Mouse (Mus musculus) stomach, postnatal 0 days (tissue): ENCODE measurements at regions not wholly inside any gene's neighbourhood (a gene's known extent, or its start where the extent isn't known, plus 50 kb on each side); places are given as distances from the start of the nearest gene placed in this dataset.
A peak's percentile ranks its signal among the peaks of the same experiment; 100 is the strongest.

Source experiments
- ATAC-seq: fragments of 200-750 bp; cut with Nextera tagmentation; 2 replicates; pipeline ENCODE4 v1.8.0; 2017; ENCODE audit not compliant: low FRiP score, low TSS enrichment
- DNase-seq: peaks from one replicate; pipeline ENCODE4 v3.0.0-alpha.2; 2016; ENCODE audit warnings: low spot score
- H3K27ac ChIP-seq: fragments of 300-500 bp; sonication (generic); replicated peaks from 2 replicates; pipeline ENCODE4 v1.5.1; 2014; ENCODE audit warnings: mild to moderate bottlenecking, control low read depth
- H3K27me3 ChIP-seq: fragments of 300-500 bp; sonication (generic); 2 replicates; pipeline ENCODE4 v1.6.1; 2014; ENCODE audit warnings: low read length; ENCODE audit not compliant: control insufficient read depth, insufficient read depth
- H3K36me3 ChIP-seq: fragments of 300-500 bp; sonication (generic); 2 replicates; pipeline ENCODE4 v1.6.1; 2014; ENCODE audit warnings: low read length, mixed read lengths; ENCODE audit not compliant: control insufficient read depth, insufficient read depth
- H3K4me1 ChIP-seq: fragments of 300-500 bp; sonication (generic); replicated peaks from 2 replicates; pipeline ENCODE4 v1.6.1; 2014; ENCODE audit warnings: antibody characterized with exemption; ENCODE audit not compliant: control insufficient read depth, insufficient read depth
- H3K4me2 ChIP-seq: fragments of 300-500 bp; sonication (generic); replicated peaks from 2 replicates; pipeline ENCODE4 v1.6.1; 2014; ENCODE audit warnings: low read depth, mild to moderate bottlenecking, control low read depth, moderate library complexity
- H3K4me3 ChIP-seq: fragments of 300-500 bp; sonication (generic); 2 replicates; pipeline ENCODE4 v1.5.1; 2014; ENCODE audit warnings: low read depth, low read length, control low read depth
- H3K9ac ChIP-seq: fragments of 300-500 bp; sonication (generic); 2 replicates; pipeline ENCODE4 v1.6.1; 2014; ENCODE audit warnings: mild to moderate bottlenecking, low read length, control low read depth, mixed read lengths
- H3K9me3 ChIP-seq: fragments of 300-500 bp; sonication (generic); 2 replicates; pipeline ENCODE4 v1.6.1; 2016; ENCODE audit warnings: low read length; ENCODE audit not compliant: control insufficient read depth
- CTCF ChIP-seq: IDR thresholded peaks from 2 replicates; pipeline ENCODE4 v1.5.1; 2016; ENCODE audit warnings: antibody characterized with exemption, low read depth, mild to moderate bottlenecking, moderate library complexity
- EP300 ChIP-seq: optimal IDR thresholded peaks from 2 replicates; pipeline ENCODE3; 2016; ENCODE audit warnings: antibody characterized with exemption
- WGBS: fragments of 180-500 bp; shearing (Covaris S2); extraction: QIAGEN DNeasy Blood & Tissue Kit; methylation state at CpG from one replicate; pipeline ENCODE4 v1.1.7; 2014; 5-methylcytosine and 5-hydroxymethylcytosine counted together

DNA sequence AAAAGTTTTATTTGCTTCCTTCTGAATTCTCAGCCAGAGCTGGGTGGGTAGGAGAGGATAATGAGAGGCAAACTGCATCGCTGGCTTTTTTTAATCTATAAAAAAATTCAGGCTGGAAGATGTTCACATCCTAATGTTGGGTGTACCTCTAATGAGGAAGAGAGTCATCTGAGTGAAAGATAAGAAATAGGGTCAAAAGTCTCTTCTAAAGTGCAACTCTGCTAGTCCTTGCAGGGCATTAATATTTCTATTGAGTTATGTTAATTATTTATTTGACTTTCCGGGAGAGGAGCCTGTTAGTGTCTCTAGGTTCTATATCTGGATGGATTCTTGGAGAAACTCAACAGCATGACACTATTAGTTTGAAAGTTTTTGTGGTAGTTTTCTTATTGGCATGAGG, 182.2 kb upstream of the Camk1g start:
- Histone ChIP-seq H3K36me3 (no peaks in the 10 kb centered on the region), H3K9ac (no peak overlapping the region), H3K27me3 (no peaks in the 10 kb centered on the region), H3K4me1 (no peaks in the 10 kb centered on the region), H3K4me2 (no peak overlapping the region), H3K4me3 (no peak overlapping the region), H3K27ac (no peak overlapping the region), H3K9me3 (no peaks in the 10 kb centered on the region)
- TF ChIP-seq EP300 (no peak), CTCF (no peak)
- WGBS, result 44% methylated on average over 2 of the region's 2 CpGs
- DNase-seq (no peak), ATAC-seq (no peak)

DNA sequence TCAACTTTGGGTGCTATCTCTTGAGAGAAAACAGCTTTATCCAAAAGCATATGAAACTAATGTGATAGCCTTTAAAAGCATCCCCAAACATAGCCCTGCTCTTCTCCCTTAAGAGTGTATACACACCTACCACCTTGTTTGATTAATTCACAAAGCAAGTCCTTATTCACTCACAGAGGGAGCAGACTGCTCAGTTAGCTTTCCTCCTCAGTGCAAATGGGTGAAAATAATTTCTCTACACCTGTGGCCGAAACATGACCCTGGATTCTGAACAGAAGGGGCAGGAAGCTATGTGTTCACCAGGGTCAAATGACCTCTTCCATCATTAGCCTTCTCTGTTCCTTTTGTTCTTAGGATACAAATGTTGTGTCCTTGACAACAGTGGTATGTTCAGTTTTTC, 181.2 kb upstream of the Camk1g start:
- no peak overlapping the region for H3K4me3 ChIP-seq
- H3K4me1 ChIP-seq, result no peaks in the 10 kb centered on the region
- no peak for DNase-seq
- 82% methylated on average over 1 of the region's 1 CpGs for WGBS
- TF ChIP-seq CTCF (no peak), EP300 (no peak)
- no peaks in the 10 kb centered on the region for H3K36me3 ChIP-seq
- H3K27ac ChIP-seq, result peak overlapping the region; percentile 67
- no peak overlapping the region for H3K9ac ChIP-seq
- no peak for ATAC-seq
- no peak overlapping the region for H3K4me2 ChIP-seq
- H3K27me3 ChIP-seq, result no peaks in the 10 kb centered on the region
- H3K9me3 ChIP-seq, result no peaks in the 10 kb centered on the region

DNA sequence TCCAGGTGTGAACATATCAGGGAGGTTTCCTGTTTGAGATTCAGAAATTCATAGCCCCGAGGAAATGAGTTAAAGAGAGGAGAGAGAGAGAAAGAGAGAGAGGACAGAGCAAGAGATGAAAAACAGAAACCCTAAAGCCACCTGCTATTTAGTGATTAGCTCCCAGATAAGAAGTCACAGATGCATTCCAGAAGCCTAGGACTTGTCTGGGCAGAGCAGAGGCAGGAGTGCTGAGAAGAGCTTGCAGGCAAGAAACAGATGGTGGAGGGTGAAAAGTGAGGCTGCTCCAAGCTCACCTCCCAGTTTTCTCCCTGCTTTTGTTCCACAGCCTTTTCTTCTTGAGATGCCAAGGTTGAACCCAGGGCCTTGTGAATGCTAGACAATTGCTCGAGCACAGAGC, 180.7 kb upstream of the Camk1g start:
- DNase-seq, result no peak

DNA sequence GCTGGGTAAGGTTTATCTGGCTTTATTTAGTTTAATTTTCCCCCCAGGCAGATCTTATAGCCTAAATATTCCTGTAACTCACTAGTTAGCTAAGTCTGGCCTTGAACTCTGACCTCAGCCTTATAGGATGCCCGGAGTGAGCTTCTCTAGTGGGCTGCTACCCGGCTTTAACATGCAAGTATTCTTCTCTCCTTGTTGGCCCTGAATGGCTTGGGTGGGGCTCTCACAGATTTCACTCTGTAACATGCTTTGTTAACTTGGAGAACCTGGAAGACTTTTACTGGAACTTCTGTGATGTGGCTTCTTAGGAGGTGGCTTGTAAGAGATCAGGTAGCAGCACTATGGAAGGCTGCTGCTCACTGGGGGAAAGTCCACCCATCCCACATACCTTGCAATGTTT, 177.3 kb upstream of the Camk1g start:
- Histone ChIP-seq H3K36me3 (no peaks in the 10 kb centered on the region), H3K9me3 (no peaks in the 10 kb centered on the region), H3K27me3 (no peaks in the 10 kb centered on the region), H3K9ac (no peak overlapping the region), H3K4me3 (no peak overlapping the region), H3K27ac (peak overlapping the region; percentile 53), H3K4me1 (no peaks in the 10 kb centered on the region), H3K4me2 (no peak overlapping the region)
- 53% methylated on average over 2 of the region's 2 CpGs for WGBS
- DNase-seq (no peak), ATAC-seq (no peak)
- TF ChIP-seq CTCF, result no peak
- peak; percentile 35 for TF ChIP-seq EP300

More for the DNA sequence above, 180.7 kb upstream of the Camk1g start:
- TF ChIP-seq CTCF (no peak), EP300 (no peak)
- no peak for ATAC-seq
- H3K4me3 ChIP-seq, result no peak overlapping the region
- 23% methylated on average over 2 of the region's 2 CpGs for WGBS
- H3K36me3 ChIP-seq, result no peaks in the 10 kb centered on the region
- H3K4me1 ChIP-seq, result no peaks in the 10 kb centered on the region
- no peak overlapping the region for H3K4me2 ChIP-seq
- H3K9ac ChIP-seq, result no peak overlapping the region
- no peaks in the 10 kb centered on the region for H3K9me3 ChIP-seq
- peak overlapping the region; percentile 67 for H3K27ac ChIP-seq
- H3K27me3 ChIP-seq, result no peaks in the 10 kb centered on the region

- ATAC-seq (no peak), DNase-seq (no peak)
- H3K27ac ChIP-seq, result no peak overlapping the region
- H3K36me3 ChIP-seq, result no peaks in the 10 kb centered on the region
- no peaks in the 10 kb centered on the region for H3K4me1 ChIP-seq
- 72% methylated on average over 2 of the region's 2 CpGs for WGBS
- H3K9ac ChIP-seq, result no peak overlapping the region
- no peak overlapping the region for H3K4me2 ChIP-seq
- H3K4me3 ChIP-seq, result no peak overlapping the region
- H3K27me3 ChIP-seq, result no peaks in the 10 kb centered on the region
- TF ChIP-seq EP300 (no peak), CTCF (no peak)
- no peaks in the 10 kb centered on the region for H3K9me3 ChIP-seq
Measured at GRCm38 (mm10) chr1:193546044-193546432, 175.9 kb upstream of the Camk1g start.

DNA sequence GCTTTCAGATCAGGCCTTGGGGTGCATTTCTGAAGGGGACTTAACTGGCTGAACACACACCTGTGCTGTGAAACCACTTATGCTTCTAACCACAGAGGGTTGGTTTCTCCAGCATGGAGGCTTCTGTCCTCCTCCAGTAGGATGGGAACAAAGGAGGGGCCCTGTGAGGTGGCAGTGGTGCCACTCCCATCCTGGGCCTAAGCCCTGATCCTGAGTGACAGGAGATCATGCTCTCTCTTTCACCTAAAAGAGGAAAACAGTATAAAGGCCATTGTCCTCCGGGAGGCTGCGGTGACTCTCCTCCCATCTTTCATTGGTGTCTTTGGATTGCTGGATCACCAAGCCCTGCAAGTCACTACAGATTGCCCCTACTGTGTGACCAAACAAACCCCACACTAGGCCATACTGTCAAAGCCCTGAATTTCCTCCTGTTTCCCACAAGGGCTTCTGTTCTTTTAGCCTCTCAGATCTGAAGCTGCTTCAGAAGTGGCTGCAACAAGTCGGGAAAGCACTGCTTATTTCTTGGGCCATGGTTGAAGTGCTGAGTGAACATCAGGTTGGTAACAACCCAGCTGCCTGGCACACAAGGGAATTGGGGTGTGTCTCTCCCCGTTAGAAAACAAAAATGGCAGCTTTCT, 175.4 kb upstream of the Camk1g start:
- 62% methylated on average over 4 of the region's 4 CpGs for WGBS
- H3K27me3 ChIP-seq, result no peaks in the 10 kb centered on the region
- no peak overlapping the region for H3K9ac ChIP-seq
- H3K27ac ChIP-seq, result no peak overlapping the region
- no peak overlapping the region for H3K4me2 ChIP-seq
- no peaks in the 10 kb centered on the region for H3K9me3 ChIP-seq
- ATAC-seq (no peak), DNase-seq (no peak)
- no peak for TF ChIP-seq CTCF
- TF ChIP-seq EP300, result no peak
- no peaks in the 10 kb centered on the region for H3K36me3 ChIP-seq
- no peaks in the 10 kb centered on the region for H3K4me1 ChIP-seq
- H3K4me3 ChIP-seq, result no peak overlapping the region
